Mouse (Mus musculus) thymus, adult 2 months (tissue): ENCODE measurements around the gene Zfp821. TPM values are rescaled to one million over a fixed set of nuclear protein-coding genes. Genes with fewer than 3 reads are reported as not detected.

Source experiments
- DNase-seq: peaks from one replicate; pipeline ENCODE4 v3.0.0; 2021
- H3K27ac ChIP-seq: fragments of 200-500 bp; 2 replicates; pipeline ENCODE4 v1.5.1; 2012; ENCODE audit warnings: low read length, control low read depth; ENCODE audit not compliant: control insufficient read depth, insufficient read depth
- H3K27me3 ChIP-seq: fragments of 200-500 bp; 2 replicates; pipeline ENCODE4 v1.6.1; 2012; ENCODE audit warnings: mild to moderate bottlenecking, low read length, moderate library complexity, mixed read lengths; ENCODE audit not compliant: control insufficient read depth, insufficient read depth
- H3K36me3 ChIP-seq: fragments of 200-500 bp; 2 replicates; pipeline ENCODE4 v1.6.1; 2012; ENCODE audit warnings: mild to moderate bottlenecking, low read length, moderate library complexity; ENCODE audit not compliant: control insufficient read depth, insufficient read depth
- H3K4me1 ChIP-seq: fragments of 200-500 bp; replicated peaks from 2 replicates; pipeline ENCODE4 v1.6.1; 2012; ENCODE audit warnings: low read length; ENCODE audit not compliant: control insufficient read depth, insufficient read depth
- H3K4me3 ChIP-seq: fragments of 200-500 bp; 2 replicates; pipeline ENCODE4 v1.5.1; 2012; ENCODE audit warnings: mild to moderate bottlenecking, low read length, control low read depth, moderate library complexity; ENCODE audit not compliant: control insufficient read depth, insufficient read depth
- CTCF ChIP-seq: fragments of 200-500 bp; IDR thresholded peaks from 2 replicates; pipeline ENCODE4 v1.5.1; 2012; ENCODE audit warnings: mild to moderate bottlenecking, control low read depth, low read length, moderate library complexity, borderline replicate concordance; ENCODE audit not compliant: control insufficient read depth, poor library complexity, insufficient read depth; ENCODE audit errors: extremely low read depth
- POLR2A ChIP-seq: fragments of 200-500 bp; IDR thresholded peaks from 2 replicates; pipeline ENCODE4 v1.6.1; 2012; ENCODE audit warnings: mild to moderate bottlenecking, low read length, control low read depth, moderate library complexity; ENCODE audit not compliant: control insufficient read depth, poor library complexity, insufficient read depth; ENCODE audit errors: extremely low read depth
- WGBS: fragments of 180-500 bp; shearing (Covaris S2); methylation state at CpG from one replicate; pipeline ENCODE4 v1.1.7; 2018; 5-methylcytosine and 5-hydroxymethylcytosine counted together
- polyA plus RNA-seq: library from polyadenylated mRNA; depleted of rRNA; stranded (reverse); fragments of >200 nt; gene quantifications from 2 replicates; pipeline ENCODE4 v1.2.3, GENCODE M21; 2012; rRNA removed

The Zfp821 gene
- polyA plus RNA-seq, 1 experiment, result 11.4 TPM

DNA sequence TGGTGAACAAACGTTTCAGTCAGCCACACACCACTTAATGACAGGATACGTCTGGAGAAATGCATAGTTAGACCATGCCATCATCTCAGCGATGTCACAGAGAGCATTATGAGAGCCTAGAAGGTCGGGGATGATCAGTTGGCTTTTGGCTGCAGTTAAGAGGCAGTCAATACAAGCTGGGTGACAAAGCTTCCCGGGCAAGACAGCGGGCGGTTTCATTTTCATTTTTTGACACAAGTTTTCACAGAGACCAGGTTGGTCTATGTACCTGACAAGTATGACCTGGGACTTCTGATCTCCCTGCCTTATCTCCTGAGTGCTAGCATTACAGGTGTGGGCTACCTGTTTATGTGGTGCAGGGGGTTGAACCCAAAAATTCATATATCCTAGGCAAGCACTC is 60.7 kb downstream of the Zfp821 start:
- WGBS, result 61% methylated on average over 7 of the region's 7 CpGs
- H3K4me1 ChIP-seq, result no peaks in the 10 kb centered on the region
- H3K36me3 ChIP-seq, result no peaks in the 10 kb centered on the region
- no peak overlapping the region for H3K4me3 ChIP-seq
- no peaks in the 10 kb centered on the region for H3K27me3 ChIP-seq
- no peak for DNase-seq
- no peak for TF ChIP-seq CTCF
- TF ChIP-seq POLR2A, result no peak
- no peak overlapping the region for H3K27ac ChIP-seq

DNA sequence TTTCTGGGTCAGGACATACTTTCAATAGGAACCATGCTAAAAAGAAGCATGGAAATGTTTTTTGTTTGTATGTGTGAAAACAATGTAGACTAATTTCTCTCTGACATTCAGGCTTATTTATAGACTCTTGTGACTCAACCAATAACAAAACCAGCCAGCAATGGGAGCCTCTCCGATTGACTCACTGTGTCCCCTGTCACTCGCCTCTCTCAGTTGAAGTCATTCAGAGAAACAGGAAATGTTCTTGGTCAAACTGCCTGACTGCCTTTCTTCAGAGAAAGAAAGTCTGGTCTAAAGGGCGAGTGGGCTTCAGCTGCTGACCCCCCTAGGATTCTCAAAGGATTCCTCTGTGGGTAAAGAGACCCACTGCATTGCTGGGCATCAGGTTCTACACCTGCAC is 67.8 kb downstream of the Zfp821 start:
- Histone ChIP-seq H3K4me3 (no peak overlapping the region), H3K4me1 (0 out of 2 replicates have a peak, but pooled peaks cover 2% of the 10 kb centered on the region), H3K36me3 (no peaks in the 10 kb centered on the region), H3K27ac (no peak overlapping the region), H3K27me3 (no peaks in the 10 kb centered on the region)
- no peak for DNase-seq
- TF ChIP-seq CTCF, result no peak
- TF ChIP-seq POLR2A, result no peak
- 24% methylated on average over 3 of the region's 3 CpGs for WGBS

Other genes with a start within 250 kb of the Zfp821 start
- gene Pmfbp1, start 211.5 kb upstream of the Zfp821 start, polyA plus RNA-seq, result not detected in 2 replicates
- 36.7 and 41.7 TPM in 2 replicates for gene Dhx38, start 139.7 kb upstream of the Zfp821 start, polyA plus RNA-seq
- 8.0 and 9.0 TPM in 2 replicates for gene Txnl4b, start 139.7 kb upstream of the Zfp821 start, polyA plus RNA-seq
- 45.3 and 53.6 TPM in 2 replicates for gene Hp, start 126.4 kb upstream of the Zfp821 start, polyA plus RNA-seq
- 34.7 and 35.0 TPM in 2 replicates for gene Dhodh, start 96.9 kb upstream of the Zfp821 start, polyA plus RNA-seq
- 0.34 and 0.37 TPM in 2 replicates for gene Pkd1l3, start 91.0 kb upstream of the Zfp821 start, polyA plus RNA-seq
- gene Ist1, start 12.3 kb upstream of the Zfp821 start, polyA plus RNA-seq, result 60.3 and 67.8 TPM in 2 replicates
- 20.3 and 23.9 TPM in 2 replicates for gene Atxn1l, start 32.2 kb downstream of the Zfp821 start, polyA plus RNA-seq
- 40.3 and 42.2 TPM in 2 replicates for gene Ap1g1, start 73.0 kb downstream of the Zfp821 start, polyA plus RNA-seq
- gene Phlpp2, start 163.0 kb downstream of the Zfp821 start, polyA plus RNA-seq, result 2.2 and 2.7 TPM in 2 replicates